Mouse (Mus musculus): Measurements from ENCODE around the gene Nsun4. TPM values are rescaled to one million over a fixed set of nuclear protein-coding genes. Genes with fewer than 3 reads are reported as not detected.

Nsun4 gene
- polyA plus RNA-seq, 1 experiment from 2014 or later = 12.6 TPM

DNA sequence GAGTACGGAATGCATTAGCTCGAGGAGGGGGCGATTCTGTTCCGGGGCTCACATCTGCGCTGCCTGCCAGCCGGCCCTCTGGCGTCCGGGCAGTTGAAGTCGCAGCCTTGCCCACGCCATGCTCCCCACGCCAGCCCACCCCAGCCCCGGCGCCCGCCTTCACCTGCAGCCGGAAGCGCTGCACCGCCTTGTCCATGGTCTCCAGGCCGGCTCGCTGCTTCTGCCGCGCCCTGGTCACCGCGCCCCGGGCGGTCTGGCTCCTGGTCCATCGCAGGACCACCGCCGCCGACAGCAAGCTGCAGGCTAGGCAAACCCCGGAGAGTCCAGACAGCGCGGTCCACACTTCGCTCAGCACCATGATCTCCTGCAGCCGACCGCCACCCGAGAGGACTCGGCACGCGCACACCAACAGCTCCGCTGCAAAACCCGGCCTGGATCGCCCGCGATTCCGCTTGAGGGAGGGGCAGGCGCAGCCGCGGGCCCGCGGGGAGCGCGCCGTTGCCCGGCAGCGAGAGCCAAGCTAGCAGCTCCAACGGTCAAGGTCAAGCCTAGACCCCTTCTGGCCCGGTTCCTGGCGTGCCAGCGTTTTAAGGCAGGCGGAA, 36.3 kb downstream of the Nsun4 start:
- WGBS = under 1% methylated on average over 60 of the region's 60 CpGs
- H3K27ac ChIP-seq (ENCODE audit: low read depth, low read length) = peak overlapping the region; percentile 39; the same call in 1 of the 2 replicates
- peak; percentile 92 for ATAC-seq (ENCODE audit: low read depth)
- peaks cover 24% of the 10 kb centered on the region for H3K27me3 ChIP-seq (ENCODE audit: control insufficient read depth, insufficient read depth, low read length)
- peak overlapping the region; percentile 68 for H3K9ac ChIP-seq (replicated peaks; ENCODE audit: low read depth, low read length)
- no peaks in the 10 kb centered on the region for H3K9me3 ChIP-seq (ENCODE audit: control insufficient read depth, low read length)
- H3K4me1 ChIP-seq (ENCODE audit: control insufficient read depth, insufficient read depth, low read length) = 0 out of 2 replicates have a peak, but pooled peaks cover 2% of the 10 kb centered on the region
- H3K4me3 ChIP-seq (ENCODE audit: low read depth, low read length) = peak overlapping the region; percentile 74
- H3K4me2 ChIP-seq (ENCODE audit: low read depth, low read length) = peak overlapping the region; percentile 85
- H3K36me3 ChIP-seq (ENCODE audit: control insufficient read depth, insufficient read depth, low read length) = no peaks in the 10 kb centered on the region

DNA sequence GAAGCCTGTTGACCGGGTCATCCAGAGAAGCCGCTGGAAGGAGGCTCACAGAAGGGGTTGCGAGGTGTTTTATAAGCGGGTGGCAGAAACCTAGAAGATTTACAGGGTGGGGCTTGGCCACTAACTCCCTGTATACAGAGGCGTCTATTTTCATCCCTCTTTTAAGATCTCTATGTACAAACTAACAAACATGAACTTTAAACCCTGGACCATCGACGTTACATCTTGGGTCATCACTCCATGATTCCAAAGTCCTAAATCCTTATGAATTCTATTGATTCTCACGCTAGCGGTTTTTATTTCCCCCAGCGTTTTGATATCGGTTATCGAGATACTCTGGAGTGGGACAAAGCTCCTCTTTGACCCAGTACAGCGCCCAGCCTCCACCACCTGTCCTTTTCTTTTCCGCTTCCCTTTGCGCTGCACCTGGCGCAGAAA, 36.8 kb downstream of the Nsun4 start:
- Histone ChIP-seq H3K36me3 (ENCODE audit: control insufficient read depth, insufficient read depth, low read length) (no peaks in the 10 kb centered on the region), H3K9me3 (ENCODE audit: control insufficient read depth, low read length) (no peaks in the 10 kb centered on the region), H3K9ac (replicated peaks; ENCODE audit: low read depth, low read length) (peak overlapping the region; percentile 68), H3K27me3 (ENCODE audit: control insufficient read depth, insufficient read depth, low read length) (peaks cover 24% of the 10 kb centered on the region), H3K4me1 (ENCODE audit: control insufficient read depth, insufficient read depth, low read length) (0 out of 2 replicates have a peak, but pooled peaks cover 2% of the 10 kb centered on the region), H3K4me2 (ENCODE audit: low read depth, low read length) (peak overlapping the region; percentile 85), H3K27ac (ENCODE audit: low read depth, low read length) (no peak overlapping the region), H3K4me3 (ENCODE audit: low read depth, low read length) (peak overlapping the region; percentile 74)
- WGBS = 7% methylated on average over 16 of the region's 16 CpGs
- ATAC-seq (ENCODE audit: low read depth) = no peak

DNA sequence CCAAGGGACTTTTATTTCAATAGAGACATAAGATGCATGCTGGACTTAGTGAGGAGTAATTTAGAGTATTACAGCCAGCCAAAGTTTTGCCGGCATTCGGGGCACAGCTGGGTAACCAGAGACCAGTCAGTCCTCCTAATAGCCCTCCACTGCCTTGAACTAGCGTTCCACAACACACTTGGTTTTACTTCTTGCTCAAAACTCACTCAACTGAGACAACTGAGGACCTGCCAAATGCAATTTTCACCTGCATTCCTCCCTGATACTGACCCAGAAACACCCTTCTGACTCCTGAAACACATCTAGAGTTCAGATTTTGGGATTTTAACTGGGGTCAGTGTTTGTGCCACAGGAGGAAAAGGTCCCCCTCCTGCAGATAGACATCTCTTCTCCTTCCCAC, 37.3 kb downstream of the Nsun4 start:
- whole genome bisulfite sequencing = 27% methylated on average over 3 of the region's 3 CpGs
- H3K4me3 ChIP-seq (ENCODE audit: low read depth, low read length) = peak overlapping the region; percentile 74

DNA sequence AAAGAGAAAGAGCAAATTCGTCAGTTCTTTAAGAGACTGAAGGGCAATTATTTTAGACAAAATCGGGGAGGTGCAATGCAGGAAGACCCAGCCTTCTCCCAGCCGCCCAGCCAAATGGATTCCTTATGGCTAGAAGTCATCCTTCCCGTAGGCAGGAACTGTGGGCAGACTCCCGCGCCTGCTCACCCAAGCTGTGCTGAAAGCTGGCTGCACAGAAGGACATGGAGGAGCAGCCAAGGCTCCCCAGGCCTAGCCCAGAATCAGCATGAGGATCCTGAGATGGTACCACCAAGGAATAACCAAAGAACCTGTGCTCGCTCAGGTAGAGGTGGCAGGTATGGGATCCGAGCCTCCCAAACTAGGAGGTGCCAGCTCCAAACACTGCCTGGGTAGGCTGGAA, 37.7 kb downstream of the Nsun4 start:
- Histone ChIP-seq H3K27me3 (ENCODE audit: control insufficient read depth, insufficient read depth, low read length) (peaks cover 24% of the 10 kb centered on the region), H3K4me2 (ENCODE audit: low read depth, low read length) (no peak overlapping the region), H3K36me3 (ENCODE audit: control insufficient read depth, insufficient read depth, low read length) (no peaks in the 10 kb centered on the region), H3K9ac (replicated peaks; ENCODE audit: low read depth, low read length) (no peak overlapping the region), H3K4me1 (ENCODE audit: control insufficient read depth, insufficient read depth, low read length) (0 out of 2 replicates have a peak, but pooled peaks cover 2% of the 10 kb centered on the region), H3K4me3 (ENCODE audit: low read depth, low read length) (no peak overlapping the region), H3K27ac (ENCODE audit: low read depth, low read length) (no peak overlapping the region), H3K9me3 (ENCODE audit: control insufficient read depth, low read length) (no peaks in the 10 kb centered on the region)
- WGBS = 72% methylated on average over 8 of the region's 8 CpGs
- no peak for ATAC-seq (ENCODE audit: low read depth)

More for the DNA sequence above, 37.3 kb downstream of the Nsun4 start:
- H3K27me3 ChIP-seq (ENCODE audit: control insufficient read depth, insufficient read depth, low read length) = peaks cover 24% of the 10 kb centered on the region
- no peak for ATAC-seq (ENCODE audit: low read depth)
- H3K4me1 ChIP-seq (ENCODE audit: control insufficient read depth, insufficient read depth, low read length) = 0 out of 2 replicates have a peak, but pooled peaks cover 2% of the 10 kb centered on the region
- no peak overlapping the region for H3K9ac ChIP-seq (replicated peaks; ENCODE audit: low read depth, low read length)
- H3K4me2 ChIP-seq (ENCODE audit: low read depth, low read length) = peak overlapping the region; percentile 85
- no peaks in the 10 kb centered on the region for H3K36me3 ChIP-seq (ENCODE audit: control insufficient read depth, insufficient read depth, low read length)
- H3K27ac ChIP-seq (ENCODE audit: low read depth, low read length) = no peak overlapping the region
- no peaks in the 10 kb centered on the region for H3K9me3 ChIP-seq (ENCODE audit: control insufficient read depth, low read length)

DNA sequence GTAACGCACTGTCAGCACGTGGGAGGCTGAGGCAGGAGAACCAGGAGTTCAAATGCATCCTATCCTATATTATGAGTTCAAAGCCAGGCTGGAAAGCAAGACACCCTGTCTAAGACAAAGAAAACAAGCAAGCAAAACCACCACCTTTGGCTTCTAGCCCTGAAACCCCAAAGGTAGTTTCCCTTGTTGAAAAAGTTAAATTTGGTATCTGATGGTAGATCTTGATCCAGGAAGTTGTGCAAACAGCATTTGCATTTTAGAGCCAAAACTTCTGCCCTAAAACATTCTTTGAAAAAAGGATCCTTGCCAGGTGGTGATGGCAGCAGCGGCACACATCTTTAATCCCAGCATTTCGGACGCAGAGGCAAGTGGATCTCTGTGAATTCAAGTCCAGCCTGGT, 38.2 kb downstream of the Nsun4 start:
- ATAC-seq (ENCODE audit: low read depth) = no peak
- Histone ChIP-seq H3K27me3 (ENCODE audit: control insufficient read depth, insufficient read depth, low read length) (peaks cover 24% of the 10 kb centered on the region), H3K4me2 (ENCODE audit: low read depth, low read length) (no peak overlapping the region), H3K36me3 (ENCODE audit: control insufficient read depth, insufficient read depth, low read length) (no peaks in the 10 kb centered on the region), H3K9ac (replicated peaks; ENCODE audit: low read depth, low read length) (no peak overlapping the region), H3K27ac (ENCODE audit: low read depth, low read length) (no peak overlapping the region), H3K9me3 (ENCODE audit: control insufficient read depth, low read length) (no peaks in the 10 kb centered on the region), H3K4me1 (ENCODE audit: control insufficient read depth, insufficient read depth, low read length) (0 out of 2 replicates have a peak, but pooled peaks cover 2% of the 10 kb centered on the region), H3K4me3 (ENCODE audit: low read depth, low read length) (no peak overlapping the region)
- 81% methylated on average over 5 of the region's 5 CpGs for WGBS

DNA sequence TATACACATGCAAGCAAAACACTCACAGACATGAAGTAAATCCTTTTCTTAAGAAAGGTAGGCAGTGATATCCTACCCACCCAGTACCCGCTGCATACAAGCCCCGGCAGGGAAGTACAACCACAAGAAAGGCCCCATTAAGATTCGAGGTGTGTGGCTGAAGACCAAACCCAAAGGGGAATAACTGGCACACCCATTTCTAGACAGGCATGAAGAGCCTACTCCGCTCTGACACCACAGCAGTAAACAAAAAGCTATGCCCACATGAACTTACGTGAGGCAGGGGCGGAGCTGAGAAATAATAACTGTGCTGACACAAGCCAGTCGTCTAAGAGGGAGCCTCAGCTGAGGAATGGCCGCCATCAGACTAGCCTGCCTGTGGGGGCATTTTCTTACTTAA, 43.5 kb downstream of the Nsun4 start:
- WGBS = 80% methylated on average over 8 of the region's 8 CpGs
- H3K9ac ChIP-seq (replicated peaks; ENCODE audit: low read depth, low read length) = no peak overlapping the region
- H3K4me3 ChIP-seq (ENCODE audit: low read depth, low read length) = no peak overlapping the region
- no peaks in the 10 kb centered on the region for H3K9me3 ChIP-seq (ENCODE audit: control insufficient read depth, low read length)
- ATAC-seq (ENCODE audit: low read depth) = no peak
- peaks cover 3% of the 10 kb centered on the region; the same call in 1 of the 2 replicates for H3K27me3 ChIP-seq (ENCODE audit: control insufficient read depth, insufficient read depth, low read length)
- H3K4me1 ChIP-seq (ENCODE audit: control insufficient read depth, insufficient read depth, low read length) = no peaks in the 10 kb centered on the region
- no peak overlapping the region for H3K27ac ChIP-seq (ENCODE audit: low read depth, low read length)
- H3K4me2 ChIP-seq (ENCODE audit: low read depth, low read length) = no peak overlapping the region
- H3K36me3 ChIP-seq (ENCODE audit: control insufficient read depth, insufficient read depth, low read length) = no peaks in the 10 kb centered on the region

DNA sequence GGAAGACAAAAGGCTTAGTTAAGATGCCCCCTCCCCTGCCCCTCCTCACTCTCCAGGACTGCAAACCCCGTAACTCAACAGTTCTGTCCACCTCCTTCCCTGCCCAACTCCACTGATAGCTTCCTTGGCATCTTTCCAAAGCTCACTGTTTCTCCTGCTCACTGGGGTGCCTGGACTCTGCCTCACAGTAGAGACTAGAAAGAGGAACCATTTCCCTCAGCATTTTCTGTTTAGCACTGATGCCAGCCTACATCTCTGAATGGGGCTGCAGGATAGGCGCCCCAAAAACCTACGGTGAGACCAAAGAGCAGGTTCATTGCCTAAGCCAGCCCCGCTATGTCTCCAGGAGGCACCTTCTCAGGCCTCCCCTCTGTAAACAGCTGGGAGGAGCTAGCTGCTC, 52.5 kb downstream of the Nsun4 start:
- no peak overlapping the region for H3K4me2 ChIP-seq (ENCODE audit: low read depth, low read length)
- no peak overlapping the region for H3K9ac ChIP-seq (replicated peaks; ENCODE audit: low read depth, low read length)
- no peaks in the 10 kb centered on the region for H3K27me3 ChIP-seq (ENCODE audit: control insufficient read depth, insufficient read depth, low read length)
- WGBS = 68% methylated on average over 4 of the region's 4 CpGs
- no peak overlapping the region for H3K4me3 ChIP-seq (ENCODE audit: low read depth, low read length)
- H3K9me3 ChIP-seq (ENCODE audit: control insufficient read depth, low read length) = no peaks in the 10 kb centered on the region
- H3K27ac ChIP-seq (ENCODE audit: low read depth, low read length) = no peak overlapping the region
- no peaks in the 10 kb centered on the region for H3K4me1 ChIP-seq (ENCODE audit: control insufficient read depth, insufficient read depth, low read length)
- H3K36me3 ChIP-seq (ENCODE audit: control insufficient read depth, insufficient read depth, low read length) = no peaks in the 10 kb centered on the region
- ATAC-seq (ENCODE audit: low read depth) = no peak

DNA sequence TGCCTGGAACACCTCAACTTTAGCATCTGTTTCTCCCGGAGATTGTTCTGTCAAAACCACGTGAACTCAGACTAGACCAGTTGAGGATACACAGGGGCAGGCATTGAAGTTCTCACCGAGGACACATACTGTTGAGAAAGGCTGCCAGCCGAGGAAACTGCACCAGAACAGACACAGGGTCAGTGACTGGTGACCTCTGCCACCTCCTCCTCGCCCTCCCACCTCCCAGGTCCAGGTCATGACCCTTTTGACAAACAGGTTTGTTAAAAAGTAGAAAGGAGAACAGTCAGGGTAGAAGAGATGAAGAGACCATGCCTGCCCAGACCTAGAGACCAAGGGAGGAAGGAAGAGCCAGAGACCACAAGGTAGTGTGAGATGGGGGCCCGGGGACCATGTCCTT, 53.0 kb downstream of the Nsun4 start:
- H3K27ac ChIP-seq (ENCODE audit: low read depth, low read length) = no peak overlapping the region
- no peak overlapping the region for H3K4me3 ChIP-seq (ENCODE audit: low read depth, low read length)
- no peaks in the 10 kb centered on the region for H3K4me1 ChIP-seq (ENCODE audit: control insufficient read depth, insufficient read depth, low read length)
- no peaks in the 10 kb centered on the region for H3K36me3 ChIP-seq (ENCODE audit: control insufficient read depth, insufficient read depth, low read length)
- no peaks in the 10 kb centered on the region for H3K27me3 ChIP-seq (ENCODE audit: control insufficient read depth, insufficient read depth, low read length)
- H3K4me2 ChIP-seq (ENCODE audit: low read depth, low read length) = no peak overlapping the region
- no peak for ATAC-seq (ENCODE audit: low read depth)
- 59% methylated on average over 6 of the region's 6 CpGs for WGBS
- no peaks in the 10 kb centered on the region for H3K9me3 ChIP-seq (ENCODE audit: control insufficient read depth, low read length)
- no peak overlapping the region for H3K9ac ChIP-seq (replicated peaks; ENCODE audit: low read depth, low read length)

DNA sequence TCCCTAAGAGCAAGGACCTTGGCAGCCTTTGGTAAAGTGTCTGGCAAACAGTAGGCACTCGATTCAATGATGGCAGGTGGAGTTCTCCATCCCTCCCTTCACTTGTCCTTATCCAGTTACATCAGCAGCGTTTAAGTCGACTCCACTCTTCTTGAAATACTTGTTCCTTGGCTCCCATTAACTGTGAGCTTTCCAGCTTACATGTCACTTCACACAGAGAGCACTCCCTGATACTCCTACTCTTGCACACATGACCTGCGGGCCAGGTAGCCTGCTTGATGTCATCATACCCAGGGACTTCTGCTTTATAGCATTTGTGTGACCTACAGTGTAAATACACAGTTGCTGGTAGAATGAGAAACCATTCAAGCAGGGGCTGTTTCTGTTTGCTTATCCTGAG, 56.9 kb downstream of the Nsun4 start:
- Histone ChIP-seq H3K27me3 (ENCODE audit: control insufficient read depth, insufficient read depth, low read length) (no peaks in the 10 kb centered on the region), H3K4me2 (ENCODE audit: low read depth, low read length) (no peak overlapping the region), H3K36me3 (ENCODE audit: control insufficient read depth, insufficient read depth, low read length) (no peaks in the 10 kb centered on the region), H3K4me1 (ENCODE audit: control insufficient read depth, insufficient read depth, low read length) (no peaks in the 10 kb centered on the region), H3K27ac (ENCODE audit: low read depth, low read length) (no peak overlapping the region), H3K4me3 (ENCODE audit: low read depth, low read length) (no peak overlapping the region), H3K9ac (replicated peaks; ENCODE audit: low read depth, low read length) (no peak overlapping the region), H3K9me3 (ENCODE audit: control insufficient read depth, low read length) (no peaks in the 10 kb centered on the region)
- WGBS = 84% methylated on average over 4 of the region's 4 CpGs
- no peak for ATAC-seq (ENCODE audit: low read depth)
